Mouse (Mus musculus): ENCODE measurements around the gene Dnah6. TPM values are rescaled to one million over a fixed set of nuclear protein-coding genes. Genes with fewer than 3 reads are reported as not detected.

The Dnah6 gene
- polyA plus RNA-seq, 1 experiment: 1.0 TPM

DNA sequence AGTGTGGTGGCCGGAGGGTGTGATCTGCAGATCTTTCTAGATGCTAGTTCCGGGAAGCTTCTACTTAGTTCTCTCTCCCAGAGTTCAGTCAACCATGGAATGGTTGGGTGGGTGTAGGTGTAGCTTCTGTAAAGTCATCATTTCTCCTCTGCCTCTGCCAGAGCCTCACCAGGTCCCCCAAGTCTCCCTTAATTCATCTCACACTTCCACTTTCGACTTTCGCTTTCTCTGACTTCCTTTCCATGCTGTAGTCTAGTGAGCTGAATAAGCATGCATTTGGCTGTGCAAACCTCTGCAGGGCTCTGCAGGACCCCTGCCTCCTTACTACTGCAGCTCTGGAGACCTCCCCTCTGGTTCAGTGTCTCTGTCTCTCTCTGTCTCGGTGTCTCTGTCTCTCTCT, 231.2 kb downstream of the Dnah6 start:
- TF ChIP-seq POLR2A (IDR thresholded peaks at IDR 0.05; ENCODE audit: borderline replicate concordance, extremely low read depth, insufficient read depth, insufficient read length, poor library complexity, severe bottlenecking) (no peak), CTCF (IDR thresholded peaks at IDR 0.05; ENCODE audit: borderline replicate concordance, extremely low read depth, insufficient read depth, insufficient read length) (no peak)

DNA sequence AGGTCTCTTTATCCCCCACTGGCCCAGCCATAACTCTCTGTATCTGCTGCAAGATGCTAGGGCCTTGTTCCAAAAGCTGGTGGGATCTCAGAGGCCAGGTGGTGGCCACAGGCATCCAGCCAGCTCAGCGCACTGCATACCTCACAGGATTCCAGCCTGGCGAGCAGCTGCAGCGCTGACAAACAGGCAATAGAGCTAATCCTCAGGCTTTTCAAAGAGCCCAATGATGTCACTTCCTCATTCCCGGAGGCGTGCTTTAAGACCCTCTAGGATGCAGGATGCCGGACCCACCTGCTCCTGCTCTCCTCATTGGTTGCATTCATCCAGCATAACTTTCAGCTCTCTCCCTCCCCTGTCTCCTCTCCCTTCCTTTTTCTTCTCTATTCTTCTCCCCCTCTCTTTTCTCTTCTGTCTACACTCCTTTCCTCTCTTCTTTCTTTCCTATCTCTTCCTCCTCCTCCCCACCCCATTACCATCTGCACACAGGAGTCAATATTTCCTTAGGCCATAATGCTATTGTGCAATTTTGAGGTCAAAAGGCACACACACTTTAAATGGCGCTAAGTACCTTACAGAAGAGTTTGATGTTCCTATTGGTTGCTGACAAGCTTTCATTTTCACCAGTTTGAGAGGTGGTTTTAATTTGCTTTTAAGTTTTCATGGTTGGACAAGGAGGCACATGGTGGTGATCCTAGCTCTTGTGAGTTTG, 232.3 kb downstream of the Dnah6 start:
- peak; percentile 87 for DNase-seq (ENCODE audit: low read depth)
- TF ChIP-seq POLR2A (IDR thresholded peaks at IDR 0.05; ENCODE audit: borderline replicate concordance, extremely low read depth, insufficient read depth, insufficient read length, poor library complexity, severe bottlenecking) (no peak), CTCF (IDR thresholded peaks at IDR 0.05; ENCODE audit: borderline replicate concordance, extremely low read depth, insufficient read depth, insufficient read length) (no peak)

More for the DNA sequence above, 231.2 kb downstream of the Dnah6 start:
- no peak for DNase-seq (ENCODE audit: low read depth)

DNA sequence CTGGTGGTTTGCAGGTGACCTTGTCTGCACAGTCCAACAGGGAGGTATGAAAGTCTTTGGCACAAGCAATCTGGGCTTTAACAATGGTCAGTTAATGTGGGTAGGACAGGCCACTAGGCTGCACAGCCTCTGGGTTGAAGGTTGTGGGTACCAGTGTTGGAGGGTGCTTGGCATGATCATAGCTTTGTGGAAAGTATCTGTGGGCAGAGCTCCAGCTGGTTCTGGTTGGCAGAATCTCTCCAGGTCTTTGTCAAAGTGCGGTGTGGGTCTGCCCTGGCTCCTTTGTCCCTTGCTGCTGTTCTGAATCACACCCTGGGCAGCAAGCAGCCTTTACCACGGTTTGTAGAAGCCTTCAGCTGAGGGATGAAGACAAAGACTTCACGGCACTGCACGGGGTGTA, 238.9 kb downstream of the Dnah6 start:
- DNase-seq (ENCODE audit: low read depth): no peak

GRCm38 (mm10) chr6:72981851-72982250, 239.6 kb downstream of the Dnah6 start:
- DNase-seq (ENCODE audit: low read depth): no peak
- TF ChIP-seq POLR2A (IDR thresholded peaks at IDR 0.05; ENCODE audit: borderline replicate concordance, extremely low read depth, insufficient read depth, insufficient read length, poor library complexity, severe bottlenecking) (no peak), CTCF (IDR thresholded peaks at IDR 0.05; ENCODE audit: borderline replicate concordance, extremely low read depth, insufficient read depth, insufficient read length) (no peak)

More for the DNA sequence above, 238.9 kb downstream of the Dnah6 start:
- no peak for TF ChIP-seq CTCF (IDR thresholded peaks at IDR 0.05; ENCODE audit: borderline replicate concordance, extremely low read depth, insufficient read depth, insufficient read length)
- no peak for TF ChIP-seq POLR2A (IDR thresholded peaks at IDR 0.05; ENCODE audit: borderline replicate concordance, extremely low read depth, insufficient read depth, insufficient read length, poor library complexity, severe bottlenecking)

DNA sequence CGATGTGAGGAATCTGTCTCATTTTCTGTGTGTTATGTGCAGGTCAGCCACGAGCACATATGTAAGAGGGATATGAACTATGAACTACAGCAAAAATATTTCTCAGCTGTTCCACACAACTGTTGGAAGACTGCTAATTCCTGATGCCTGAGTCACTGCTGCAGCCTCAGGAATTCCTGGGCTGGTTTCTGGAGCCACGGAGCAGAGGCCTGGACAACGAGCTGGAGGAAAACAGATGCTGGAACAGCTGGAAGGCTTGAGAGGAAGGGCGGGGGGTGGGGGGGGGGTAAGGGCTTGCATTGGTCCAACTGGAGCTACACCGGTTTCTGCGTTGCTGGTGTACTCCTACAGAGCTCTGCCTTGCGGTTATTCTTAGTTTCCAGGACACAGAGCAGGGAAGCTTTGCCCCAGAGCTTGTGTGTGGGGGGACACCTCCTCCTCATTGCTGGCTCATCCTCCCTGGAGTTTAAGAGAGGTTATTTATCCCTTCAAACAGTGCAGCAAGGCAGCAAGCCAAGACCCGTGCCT, 240.3 kb downstream of the Dnah6 start:
- DNase-seq (ENCODE audit: low read depth): peak; percentile 23

DNA sequence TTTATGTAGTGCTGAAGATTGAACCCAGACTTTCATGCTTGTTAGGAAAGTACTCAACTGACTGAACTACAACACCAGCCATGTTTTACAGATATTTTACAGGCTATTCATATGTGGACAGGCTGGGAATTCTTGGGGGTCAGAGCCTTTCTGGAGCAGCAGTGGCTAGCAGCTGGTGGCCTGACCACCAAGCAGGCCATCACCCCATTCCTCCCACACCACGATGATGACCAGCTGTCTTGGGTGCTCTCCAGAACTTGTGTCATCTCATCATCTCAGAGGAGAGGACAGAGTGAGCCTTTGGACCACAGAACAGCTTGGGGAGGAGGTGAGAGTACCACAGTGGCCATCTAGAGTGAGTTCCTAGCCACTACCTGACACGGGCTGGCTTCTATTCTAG, 244.6 kb downstream of the Dnah6 start:
- DNase-seq (ENCODE audit: low read depth): no peak
- TF ChIP-seq POLR2A (IDR thresholded peaks at IDR 0.05; ENCODE audit: borderline replicate concordance, extremely low read depth, insufficient read depth, insufficient read length, poor library complexity, severe bottlenecking): no peak

More for the DNA sequence above, 240.3 kb downstream of the Dnah6 start:
- TF ChIP-seq POLR2A (IDR thresholded peaks at IDR 0.05; ENCODE audit: borderline replicate concordance, extremely low read depth, insufficient read depth, insufficient read length, poor library complexity, severe bottlenecking) (no peak), CTCF (IDR thresholded peaks at IDR 0.05; ENCODE audit: borderline replicate concordance, extremely low read depth, insufficient read depth, insufficient read length) (no peak)

DNA sequence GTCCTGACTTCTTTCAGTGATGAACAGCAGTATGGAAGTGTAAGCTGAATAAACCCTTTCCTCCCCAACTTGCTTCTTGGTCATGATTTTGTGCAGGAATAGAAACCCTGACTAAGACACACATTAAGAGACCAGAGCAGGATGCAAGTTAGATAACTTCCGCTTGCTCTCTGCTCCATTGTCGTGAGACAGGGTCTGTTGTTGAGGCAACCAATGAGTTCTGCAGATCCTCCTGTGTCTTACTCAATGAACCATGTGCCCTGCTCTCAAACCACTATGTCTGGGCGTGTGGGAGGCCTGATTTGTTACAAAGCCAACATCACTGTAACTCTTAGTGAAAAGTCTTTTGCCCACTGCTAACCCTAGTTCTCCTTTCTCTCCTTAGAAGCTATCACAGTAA, 250.4 kb downstream of the Dnah6 start:
- DNase-seq (ENCODE audit: low read depth): no peak

DNA sequence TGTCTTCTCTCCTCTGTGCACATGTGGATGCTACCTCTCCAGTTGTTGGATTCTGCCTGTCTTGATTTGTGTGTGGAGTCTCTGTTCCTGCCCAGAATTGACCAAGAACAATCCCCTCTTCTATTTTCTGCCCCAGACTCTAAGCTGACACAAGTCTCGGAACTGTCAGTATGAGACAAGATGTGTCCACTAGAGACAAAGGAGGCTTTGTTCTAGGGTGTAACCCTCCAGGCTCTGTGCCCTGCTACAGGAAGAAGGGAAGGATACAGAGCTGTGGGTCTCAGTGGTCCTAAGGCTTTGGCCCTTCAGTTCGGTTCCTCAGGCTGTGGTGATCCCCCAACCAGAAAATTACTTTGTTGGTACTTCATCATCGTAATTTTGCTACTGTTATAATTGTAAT, 251.7 kb downstream of the Dnah6 start:
- no peak for DNase-seq (ENCODE audit: low read depth)
- TF ChIP-seq CTCF (IDR thresholded peaks at IDR 0.05; ENCODE audit: borderline replicate concordance, extremely low read depth, insufficient read depth, insufficient read length): no peak
- no peak for TF ChIP-seq POLR2A (IDR thresholded peaks at IDR 0.05; ENCODE audit: borderline replicate concordance, extremely low read depth, insufficient read depth, insufficient read length, poor library complexity, severe bottlenecking)

More for the DNA sequence above, 250.4 kb downstream of the Dnah6 start:
- no peak for TF ChIP-seq POLR2A (IDR thresholded peaks at IDR 0.05; ENCODE audit: borderline replicate concordance, extremely low read depth, insufficient read depth, insufficient read length, poor library complexity, severe bottlenecking)
- no peak for TF ChIP-seq CTCF (IDR thresholded peaks at IDR 0.05; ENCODE audit: borderline replicate concordance, extremely low read depth, insufficient read depth, insufficient read length)

Other genes with a start within 250 kb of the Dnah6 start
- gene Suclg1, start 26.7 kb upstream of the Dnah6 start, polyA plus RNA-seq (2012; rRNA removed): 89.7 and 105 TPM in 2 replicates
- gene 4931417E11Rik, start 248.0 kb upstream of the Dnah6 start, polyA plus RNA-seq (2012; rRNA removed): not detected in 2 replicates